Mouse (Mus musculus) erythroblast, embryonic 14.5 days (primary cell): ENCODE data around the gene Hectd4.

Experiments used
- GATA1 ChIP-seq: IDR thresholded peaks from 2 replicates; pipeline ENCODE4 v1.6.1; 2012; ENCODE audit warnings: low read length, inconsistent platforms, mixed read lengths
- TAL1 ChIP-seq: IDR thresholded peaks from 3 replicates; pipeline ENCODE4 v1.6.1; 2012; ENCODE audit warnings: low read length, inconsistent platforms, mixed read lengths

DNA sequence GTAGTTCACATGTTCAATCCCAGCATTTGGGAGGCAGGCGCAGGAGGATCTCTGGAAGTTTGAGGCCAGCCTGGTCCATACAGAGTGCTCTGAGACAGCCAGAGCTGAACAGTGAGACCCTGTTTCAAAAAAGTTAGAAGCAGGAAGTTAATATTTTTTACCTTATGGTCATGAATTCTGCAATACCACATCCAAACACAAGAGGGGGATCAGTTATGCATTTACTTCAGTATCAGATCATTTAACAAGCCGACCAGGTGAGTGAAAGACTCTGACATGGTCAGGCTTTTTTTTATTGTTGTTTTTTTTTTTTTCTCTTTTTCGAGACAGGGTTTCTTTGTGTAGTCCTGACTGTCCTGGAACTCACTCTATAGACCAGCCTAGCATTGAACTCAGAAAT, 18.3 kb upstream of the Hectd4 start:
- TF ChIP-seq GATA1 (no peak), TAL1 (no peak)
